Mouse (Mus musculus) stomach, postnatal 0 days (tissue): ENCODE data around the gene Fam192a.

Experiments used
- CTCF ChIP-seq: IDR thresholded peaks from 2 replicates; pipeline ENCODE4 v1.5.1; 2016; ENCODE audit warnings: antibody characterized with exemption, low read depth, mild to moderate bottlenecking, moderate library complexity
- EP300 ChIP-seq: optimal IDR thresholded peaks from 2 replicates; pipeline ENCODE3; 2016; ENCODE audit warnings: antibody characterized with exemption

GRCm38 (mm10) chr8:94527178-94527577 is 74.6 kb downstream of the Fam192a start:
- TF ChIP-seq CTCF (no peak), EP300 (no peak)
